Mouse (Mus musculus) stomach, postnatal 0 days (tissue): ENCODE results near the gene Lsamp.

Experiments used
- CTCF ChIP-seq: IDR thresholded peaks from 2 replicates; pipeline ENCODE4 v1.5.1; 2016; ENCODE audit warnings: antibody characterized with exemption, low read depth, mild to moderate bottlenecking, moderate library complexity
- EP300 ChIP-seq: optimal IDR thresholded peaks from 2 replicates; pipeline ENCODE3; 2016; ENCODE audit warnings: antibody characterized with exemption

- no peak for TF ChIP-seq EP300
- TF ChIP-seq CTCF = no peak
Observed at GRCm38 (mm10) chr16:40316199-40316598, 332.0 kb downstream of the Lsamp start.
